Mouse (Mus musculus): Measurements from ENCODE around the gene Sag. TPM values are rescaled to one million over a fixed set of nuclear protein-coding genes. Genes with fewer than 3 reads are reported as not detected.

The Sag gene
- polyA plus RNA-seq, 1 experiment from 2014 or later: 2.8 TPM

- H3K4me2 ChIP-seq (replicated peaks): no peak overlapping the region
- 87% methylated on average over 2 of the region's 2 CpGs for WGBS
- no peaks in the 10 kb centered on the region for H3K27me3 ChIP-seq (replicated peaks)
- H3K9ac ChIP-seq: no peak overlapping the region
- ATAC-seq (ENCODE audit: low FRiP score, low read depth): no peak
- no peak overlapping the region for H3K4me3 ChIP-seq
- H3K4me1 ChIP-seq: peaks cover 15% of the 10 kb centered on the region
- no peaks in the 10 kb centered on the region for H3K9me3 ChIP-seq
- H3K27ac ChIP-seq: no peak overlapping the region
- H3K36me3 ChIP-seq: no peaks in the 10 kb centered on the region
These were observed 55.0 kb downstream of the Sag start for GRCm38 (mm10) chr1:87858529-87858928.

- no peaks in the 10 kb centered on the region for H3K27me3 ChIP-seq (replicated peaks)
- H3K4me3 ChIP-seq: no peak overlapping the region
- ATAC-seq (ENCODE audit: low FRiP score, low read depth): no peak
- WGBS: 88% methylated on average over 3 of the region's 3 CpGs
- H3K27ac ChIP-seq: no peak overlapping the region
- no peaks in the 10 kb centered on the region for H3K36me3 ChIP-seq
- no peak overlapping the region for H3K9ac ChIP-seq
- no peak overlapping the region for H3K4me2 ChIP-seq (replicated peaks)
- no peaks in the 10 kb centered on the region for H3K9me3 ChIP-seq
- no peaks in the 10 kb centered on the region for H3K4me1 ChIP-seq
These were observed 60.1 kb downstream of the Sag start for GRCm38 (mm10) chr1:87863602-87864001.

- H3K4me1 ChIP-seq: no peaks in the 10 kb centered on the region
- no peaks in the 10 kb centered on the region for H3K27me3 ChIP-seq (replicated peaks)
- H3K4me2 ChIP-seq (replicated peaks): no peak overlapping the region
These were observed 61.4 kb downstream of the Sag start for GRCm38 (mm10) chr1:87864889-87865288.

GRCm38 (mm10) chr1:87866672-87867071, 63.2 kb downstream of the Sag start:
- no peak overlapping the region for H3K4me3 ChIP-seq
- no peak overlapping the region for H3K4me2 ChIP-seq (replicated peaks)
- H3K9me3 ChIP-seq: no peaks in the 10 kb centered on the region
- 94% methylated on average over 1 of the region's 1 CpGs for WGBS
- no peaks in the 10 kb centered on the region for H3K27me3 ChIP-seq (replicated peaks)
- no peak overlapping the region for H3K27ac ChIP-seq
- ATAC-seq (ENCODE audit: low FRiP score, low read depth): no peak
- no peaks in the 10 kb centered on the region for H3K4me1 ChIP-seq
- no peaks in the 10 kb centered on the region for H3K36me3 ChIP-seq
- H3K9ac ChIP-seq: no peak overlapping the region

More at GRCm38 (mm10) chr1:87864889-87865288, 61.4 kb downstream of the Sag start:
- H3K36me3 ChIP-seq: no peaks in the 10 kb centered on the region
- no peak overlapping the region for H3K27ac ChIP-seq
- no peaks in the 10 kb centered on the region for H3K9me3 ChIP-seq
- ATAC-seq (ENCODE audit: low FRiP score, low read depth): no peak
- no peak overlapping the region for H3K9ac ChIP-seq
- H3K4me3 ChIP-seq: no peak overlapping the region

GRCm38 (mm10) chr1:87871546-87871945, 68.1 kb downstream of the Sag start:
- H3K9ac ChIP-seq: no peak overlapping the region
- H3K9me3 ChIP-seq: no peaks in the 10 kb centered on the region
- no peak overlapping the region for H3K27ac ChIP-seq
- no peaks in the 10 kb centered on the region for H3K27me3 ChIP-seq (replicated peaks)
- H3K4me1 ChIP-seq: no peaks in the 10 kb centered on the region
- no peaks in the 10 kb centered on the region for H3K36me3 ChIP-seq
- no peak for ATAC-seq (ENCODE audit: low FRiP score, low read depth)
- no peak overlapping the region for H3K4me2 ChIP-seq (replicated peaks)
- H3K4me3 ChIP-seq: no peak overlapping the region

DNA sequence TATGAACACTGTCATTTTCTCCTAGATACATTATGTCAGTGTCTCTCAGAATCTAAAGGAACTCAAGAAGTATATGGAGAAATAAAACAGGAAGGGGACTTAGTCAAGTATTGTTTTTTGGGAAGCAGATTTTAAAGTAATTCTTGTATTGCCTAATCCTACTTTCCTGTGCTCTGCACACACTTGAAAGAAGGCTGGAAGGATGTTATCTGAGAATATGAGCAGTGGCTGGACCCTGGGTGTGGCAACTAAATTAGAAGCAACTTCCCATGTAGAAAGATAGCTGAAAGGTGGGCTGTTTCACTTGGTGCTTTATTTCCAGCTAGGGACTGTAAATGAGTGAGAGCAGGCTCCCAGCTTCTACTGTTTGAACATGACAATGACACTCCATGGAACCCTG, 69.6 kb downstream of the Sag start:
- H3K27me3 ChIP-seq (replicated peaks): no peaks in the 10 kb centered on the region
- H3K36me3 ChIP-seq: no peaks in the 10 kb centered on the region
- H3K4me3 ChIP-seq: no peak overlapping the region
- no peak for ATAC-seq (ENCODE audit: low FRiP score, low read depth)
- no peak overlapping the region for H3K4me2 ChIP-seq (replicated peaks)
- H3K27ac ChIP-seq: no peak overlapping the region
- H3K9me3 ChIP-seq: no peaks in the 10 kb centered on the region
- no peaks in the 10 kb centered on the region for H3K4me1 ChIP-seq
- no peak overlapping the region for H3K9ac ChIP-seq

- Histone ChIP-seq H3K27ac (no peak overlapping the region), H3K4me3 (no peak overlapping the region), H3K36me3 (no peaks in the 10 kb centered on the region), H3K9me3 (no peaks in the 10 kb centered on the region), H3K9ac (no peak overlapping the region), H3K27me3 (replicated peaks) (no peaks in the 10 kb centered on the region), H3K4me2 (replicated peaks) (no peak overlapping the region), H3K4me1 (peaks cover 6% of the 10 kb centered on the region; the same call in 1 of the 2 replicates)
- no peak for ATAC-seq (ENCODE audit: low FRiP score, low read depth)
- WGBS: 93% methylated on average over 1 of the region's 1 CpGs
These were observed 72.6 kb downstream of the Sag start for GRCm38 (mm10) chr1:87876065-87876464.

GRCm38 (mm10) chr1:87877552-87878283, 74.2 kb downstream of the Sag start:
- no peak for ATAC-seq (ENCODE audit: low FRiP score, low read depth)
- H3K9ac ChIP-seq: no peak overlapping the region

GRCm38 (mm10) chr1:87879034-87879433, 75.6 kb downstream of the Sag start:
- H3K4me1 ChIP-seq: peaks cover 6% of the 10 kb centered on the region; the same call in 1 of the 2 replicates
- H3K9ac ChIP-seq: no peak overlapping the region
- ATAC-seq (ENCODE audit: low FRiP score, low read depth): no peak
- 91% methylated on average over 3 of the region's 3 CpGs for WGBS
- no peak overlapping the region for H3K4me3 ChIP-seq
- H3K36me3 ChIP-seq: peaks cover 10% of the 10 kb centered on the region
- no peak overlapping the region for H3K4me2 ChIP-seq (replicated peaks)
- H3K27me3 ChIP-seq (replicated peaks): no peaks in the 10 kb centered on the region
- no peaks in the 10 kb centered on the region for H3K9me3 ChIP-seq
- no peak overlapping the region for H3K27ac ChIP-seq

More at GRCm38 (mm10) chr1:87877552-87878283, 74.2 kb downstream of the Sag start:
- peaks cover 6% of the 10 kb centered on the region for H3K36me3 ChIP-seq
- no peaks in the 10 kb centered on the region for H3K9me3 ChIP-seq
- no peak overlapping the region for H3K4me2 ChIP-seq (replicated peaks)
- H3K27ac ChIP-seq: no peak overlapping the region
- WGBS: 80% methylated on average over 9 of the region's 9 CpGs
- H3K27me3 ChIP-seq (replicated peaks): no peaks in the 10 kb centered on the region
- no peak overlapping the region for H3K4me3 ChIP-seq
- peaks cover 6% of the 10 kb centered on the region; the same call in 1 of the 2 replicates for H3K4me1 ChIP-seq

- H3K36me3 ChIP-seq: peaks cover 14% of the 10 kb centered on the region
- no peak overlapping the region for H3K9ac ChIP-seq
- H3K4me1 ChIP-seq: peaks cover 6% of the 10 kb centered on the region; the same call in 1 of the 2 replicates
- H3K4me3 ChIP-seq: no peak overlapping the region
- 75% methylated on average over 3 of the region's 3 CpGs for WGBS
- no peaks in the 10 kb centered on the region for H3K27me3 ChIP-seq (replicated peaks)
- no peak overlapping the region for H3K27ac ChIP-seq
- no peaks in the 10 kb centered on the region for H3K9me3 ChIP-seq
- no peak overlapping the region for H3K4me2 ChIP-seq (replicated peaks)
- ATAC-seq (ENCODE audit: low FRiP score, low read depth): no peak
These were observed 76.2 kb downstream of the Sag start for GRCm38 (mm10) chr1:87879494-87880325.

DNA sequence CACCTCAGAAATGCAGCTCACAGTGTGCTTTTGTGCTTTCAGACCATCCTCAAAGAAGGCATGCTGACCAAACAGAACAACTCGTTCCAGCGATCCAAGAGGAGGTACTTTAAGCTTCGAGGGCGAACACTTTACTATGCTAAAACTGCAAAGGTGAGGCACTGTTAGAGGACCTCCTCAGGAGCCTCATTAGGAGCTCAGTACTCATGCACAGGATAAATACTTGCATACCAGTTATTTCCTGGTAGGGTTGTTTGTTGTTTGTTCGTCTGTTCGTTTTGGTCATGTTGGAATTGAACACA, 76.8 kb downstream of the Sag start:
- H3K4me1 ChIP-seq: peaks cover 6% of the 10 kb centered on the region; the same call in 1 of the 2 replicates
- H3K4me3 ChIP-seq: no peak overlapping the region
- WGBS: 88% methylated on average over 6 of the region's 6 CpGs
- ATAC-seq (ENCODE audit: low FRiP score, low read depth): no peak
- H3K9me3 ChIP-seq: no peaks in the 10 kb centered on the region
- H3K27me3 ChIP-seq (replicated peaks): no peaks in the 10 kb centered on the region
- H3K36me3 ChIP-seq: peaks cover 17% of the 10 kb centered on the region
- no peak overlapping the region for H3K4me2 ChIP-seq (replicated peaks)
- no peak overlapping the region for H3K27ac ChIP-seq
- H3K9ac ChIP-seq: no peak overlapping the region

GRCm38 (mm10) chr1:87880856-87881255, 77.4 kb downstream of the Sag start:
- H3K9me3 ChIP-seq: no peaks in the 10 kb centered on the region
- H3K27me3 ChIP-seq (replicated peaks): no peaks in the 10 kb centered on the region
- no peak for ATAC-seq (ENCODE audit: low FRiP score, low read depth)
- H3K27ac ChIP-seq: no peak overlapping the region
- peaks cover 17% of the 10 kb centered on the region for H3K36me3 ChIP-seq
- 77% methylated on average over 2 of the region's 2 CpGs for WGBS
- peaks cover 6% of the 10 kb centered on the region; the same call in 1 of the 2 replicates for H3K4me1 ChIP-seq
- no peak overlapping the region for H3K4me2 ChIP-seq (replicated peaks)
- no peak overlapping the region for H3K4me3 ChIP-seq
- H3K9ac ChIP-seq: no peak overlapping the region
